ENCODE assay signal across 9 mouse cellular contexts in genomic region chr16:59474788-59475187, GRCm38 (mm10). TPM values are rescaled to one million over a fixed set of nuclear protein-coding genes. Genes with fewer than 3 reads are reported as not detected.
DNase-seq lines count a peak whose midpoint lies in the region; ATAC-seq and TF ChIP-seq lines count a peak whose summit lies in the region.
"Had no signal": no experiment of that assay in that cellular context is flagged by ENCODE, and none has a peak within 500 bp of the region (broad histone marks: within the 10 kb centered on the region; RNA-seq: fewer than 3 reads in every experiment).

No protein-coding gene starts in this region.

- intact Hi-C loops in heart, postnatal 14 days (cut with DNase I), result loop anchor here (1.0 to 5.0 kb wide), 3 partner anchors 43 to 141 kb away; partner anchors contain the start of gene Crybg3
- intact Hi-C loops in left cerebral cortex, postnatal 36 days (cut with DNase I), result loop anchor here (2.0 kb wide), 1 partner anchor 142 kb away; no protein-coding TSS in a partner anchor

- peak; percentile 96 for TF ChIP-seq CTCF in Patski (IDR thresholded peaks at IDR 0.05)

- CTCF ChIA-PET in Patski (lab: Charles Lee), result interaction anchor here (0.6 to 2.0 kb wide), 7 partner anchors 11 to 152 kb away, joined by 3 to 16 read pairs (median 3); no protein-coding TSS in a partner anchor

- POLR2A ChIA-PET in Patski (lab: Charles Lee), result no interaction called here

- DNase-seq in left cerebral cortex, adult 18-20 months (ENCODE audit: low spot score in 2 of 2), result peak; percentile 61 to 68
- no peak for DNase-seq in left cerebral cortex, adult 11 months (ENCODE audit: low spot score)
- no peak for DNase-seq in Patski (ENCODE audit: low read depth, low spot score)
- peak; percentile 68 to 85 for DNase-seq in heart, postnatal 14 days
- DNase-seq in left cerebral cortex, postnatal 36 days (ENCODE audit: low spot score in 2 of 2), result peak; percentile 35 to 38
- DNase-seq in ovary, postnatal 14 days (ENCODE audit: low spot score), result peak; percentile 49
- DNase-seq in urinary bladder, adult 2 months (ENCODE audit: low spot score), result peak; percentile 32

- in situ Hi-C loops in Patski (cut with MboI; ENCODE audit: low pct_unique_long_range_greater_than_20kb), result loop anchor here (5.0 kb wide), 1 partner anchor 143 kb away; no protein-coding TSS in a partner anchor

- H3K27me3 ChIP-seq in Patski, result no peaks in the 10 kb centered on the region
- H3K27me3 ChIP-seq: neural tube, embryonic 12.5 days had no signal

- ATAC-seq in Patski, result peak; percentile 59
- peak; percentile 70 for ATAC-seq in common myeloid progenitor, adult 5-6 weeks (replicated peaks; ENCODE audit: low read depth, poor library complexity, severe bottlenecking)

RNA-seq across cellular contexts. Expression of gene Riox2, which starts 3.2 kb away (rescaled TPM):
- total RNA-seq in left cerebral cortex, adult 18-20 months (2021), result 10 to 100 TPM; 11.4 to 12.0 TPM
- polyA plus RNA-seq in Patski (2021), result 24.6 TPM
- total RNA-seq in common myeloid progenitor, adult 5-6 weeks (2017), result 69.3 and 69.6 TPM in 2 replicates
- 10 to 100 TPM; 12.7 to 12.9 TPM for total RNA-seq in heart, postnatal 14 days (2021)
- 10 to 100 TPM; 12.9 to 14.5 TPM for total RNA-seq in left cerebral cortex, postnatal 36 days (2021)
- 17.1 and 21.9 TPM in 2 replicates for polyA plus RNA-seq in urinary bladder, adult 2 months (2012; rRNA removed)

Comparison
In these comparisons a context has a peak if more than half of its experiments do, and no peak if none do; other contexts are left out.
1. DNase-seq: peak in left cerebral cortex, adult 18-20 months (2 of 2), heart, postnatal 14 days (2 of 2), left cerebral cortex, postnatal 36 days (2 of 2), ovary, postnatal 14 days (single experiment) and urinary bladder, adult 2 months (single experiment); none in left cerebral cortex, adult 11 months (single experiment) and Patski (single experiment).